Mouse (Mus musculus): ENCODE results near the gene Tchp.

The Tchp gene

GRCm38 (mm10) chr5:114696939-114697338 lies 10.6 kb upstream of the Tchp start:
- DNase-seq (ENCODE audit: low spot score in 2 of 2), result no peak

DNA sequence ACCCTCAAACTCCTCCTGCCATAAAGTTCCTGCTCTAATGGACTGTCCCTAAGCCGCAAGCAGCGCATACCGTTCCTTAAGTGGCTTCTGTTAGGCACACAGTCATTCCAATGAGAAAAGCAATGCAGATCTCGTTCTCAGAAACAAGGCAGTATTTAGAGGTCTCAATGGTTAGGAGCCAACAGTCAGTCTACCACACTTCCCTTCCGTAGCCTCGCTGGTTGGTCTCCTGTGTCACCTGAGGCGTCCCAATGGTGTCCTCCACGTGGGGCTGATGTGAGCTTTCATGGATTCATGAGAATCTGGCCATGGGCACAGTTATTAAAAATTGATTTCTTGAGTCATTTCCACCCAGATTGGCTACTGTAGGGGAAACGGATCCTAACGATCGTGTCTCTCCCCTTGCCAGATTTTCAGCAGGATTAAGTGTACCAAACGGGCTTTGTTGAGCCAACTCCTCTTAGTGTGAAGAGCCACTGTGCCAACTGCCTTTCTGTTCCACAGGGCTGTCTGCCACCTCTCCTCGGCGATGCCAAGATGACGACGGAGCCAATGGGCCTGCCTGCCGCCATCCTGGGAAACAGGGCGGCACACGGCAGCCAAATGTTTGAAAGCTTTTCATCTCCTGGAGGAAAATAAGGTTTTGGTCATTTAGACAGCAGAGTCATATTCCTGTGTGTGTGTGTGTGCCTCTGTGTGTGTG lies 9.4 kb upstream of the Tchp start:
- no peak for DNase-seq (ENCODE audit: low spot score in 2 of 2)

DNA sequence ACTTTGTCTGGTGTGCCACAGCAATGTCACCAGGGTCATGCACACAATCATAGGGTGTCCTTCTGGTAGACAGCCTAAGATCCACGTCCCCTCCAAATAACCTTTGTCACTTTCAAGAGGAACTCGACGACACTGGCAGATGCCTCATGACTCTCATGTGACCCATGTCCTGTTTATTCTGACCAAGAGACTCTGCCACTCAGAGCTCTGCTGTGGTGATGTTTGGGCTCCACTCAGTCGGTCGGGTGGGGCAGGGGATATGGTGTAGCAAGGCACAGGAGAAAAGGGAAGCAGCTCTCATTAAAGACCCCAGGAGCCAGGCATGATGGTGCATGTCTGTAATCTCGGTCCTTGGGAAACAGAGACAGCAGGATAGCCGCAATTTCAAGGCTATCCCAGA lies 8.5 kb upstream of the Tchp start:
- no peak for DNase-seq (ENCODE audit: low spot score in 2 of 2)

GRCm38 (mm10) chr5:114702403-114703392 lies 4.9 kb upstream of the Tchp start:
- DNase-seq (ENCODE audit: low spot score in 2 of 2), result peak in 1 of 2 experiments; percentile 56

- no peak for DNase-seq (ENCODE audit: low spot score in 2 of 2)
Measured at GRCm38 (mm10) chr5:114708491-114708890, 931 bp downstream of the Tchp start.

DNA sequence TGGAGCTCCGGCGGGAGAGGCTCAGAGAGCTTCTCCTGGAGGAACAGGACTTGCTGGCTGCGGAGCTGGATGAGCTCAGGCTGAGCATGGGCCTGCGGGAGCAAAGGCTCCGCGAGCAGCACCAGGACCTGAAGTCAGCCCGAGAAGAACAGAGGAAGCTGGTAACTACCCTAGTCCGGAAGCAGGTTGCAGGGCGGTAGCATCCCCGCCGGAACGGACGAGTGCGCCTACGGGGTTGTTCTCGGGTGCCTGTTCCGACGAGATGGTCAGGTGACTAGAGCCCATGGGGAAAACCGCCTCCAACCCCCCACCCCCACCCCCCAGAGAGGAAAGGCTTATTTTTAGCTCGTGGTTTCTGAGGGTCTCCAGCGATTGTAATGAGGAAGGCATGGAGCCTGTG lies 1.8 kb downstream of the Tchp start:
- no peak for DNase-seq (ENCODE audit: low spot score in 2 of 2)

- no peak for DNase-seq (ENCODE audit: low spot score in 2 of 2)
Measured at GRCm38 (mm10) chr5:114714551-114714950, 7.0 kb downstream of the Tchp start.

GRCm38 (mm10) chr5:114717292-114717691 lies 9.7 kb downstream of the Tchp start:
- no peak for DNase-seq (ENCODE audit: low spot score in 2 of 2)

GRCm38 (mm10) chr5:114717937-114718336 lies 10.4 kb downstream of the Tchp start:
- no peak for DNase-seq (ENCODE audit: low spot score in 2 of 2)

DNA sequence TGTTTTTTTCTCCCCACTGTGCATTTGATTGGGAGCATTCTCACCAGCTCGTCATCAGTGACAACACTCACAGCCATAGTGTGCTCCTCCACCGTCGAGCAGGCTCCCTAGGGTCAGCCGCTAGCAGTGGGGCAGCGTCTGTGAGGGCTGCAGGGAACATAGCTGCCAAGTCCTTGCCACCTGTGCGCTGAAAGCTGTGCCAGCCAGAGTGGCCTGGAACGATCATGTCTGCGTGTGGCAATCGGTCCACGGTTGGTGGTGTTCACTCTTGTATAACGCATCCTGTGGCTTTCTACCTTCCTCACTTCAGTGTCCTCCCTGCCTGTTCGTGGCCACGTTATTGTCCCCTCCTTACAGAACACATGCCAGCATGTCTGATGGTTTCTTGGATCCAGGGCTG lies 10.9 kb downstream of the Tchp start:
- no peak for DNase-seq (ENCODE audit: low spot score in 2 of 2)

GRCm38 (mm10) chr5:114719003-114719927 lies 11.7 kb downstream of the Tchp start:
- no peak for DNase-seq (ENCODE audit: low spot score in 2 of 2)

DNA sequence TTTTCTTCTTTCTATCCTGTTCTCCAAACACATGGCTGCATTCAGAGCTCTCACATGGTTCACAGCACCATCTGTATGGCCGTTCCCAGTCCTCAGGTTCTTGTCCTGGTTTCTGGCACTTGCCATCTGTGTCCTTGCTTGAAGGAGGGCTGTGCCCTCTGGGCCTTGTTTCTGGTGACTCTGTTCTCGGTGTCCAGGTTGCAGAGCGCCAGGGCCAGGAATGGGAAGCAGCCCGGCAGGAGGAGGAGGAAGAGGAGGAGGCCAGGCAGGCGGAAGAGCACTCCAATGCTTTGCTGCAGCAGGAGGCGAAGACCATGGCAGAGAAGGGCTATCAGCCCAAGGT lies 12.3 kb downstream of the Tchp start:
- DNase-seq (ENCODE audit: low spot score in 2 of 2), result no peak

DNA sequence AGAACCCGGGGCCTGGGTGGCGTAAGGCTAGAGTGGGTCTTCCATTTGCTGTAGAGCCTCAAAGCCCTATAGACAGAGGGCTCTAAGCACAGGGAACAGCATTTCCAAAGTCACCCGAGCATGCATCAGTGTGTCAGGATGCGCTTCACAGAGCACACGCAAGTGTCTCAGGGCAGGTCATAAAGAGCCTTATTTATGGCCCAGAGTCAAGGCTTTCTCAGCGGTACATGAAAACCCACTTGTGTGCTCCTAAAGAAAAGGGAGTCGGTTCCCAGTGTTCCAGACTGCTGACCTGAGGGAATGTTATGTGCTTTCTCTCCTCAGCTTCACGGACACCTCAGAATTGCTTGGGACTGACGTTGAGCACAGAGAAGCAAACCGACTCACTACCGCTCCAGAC lies 13.2 kb downstream of the Tchp start:
- DNase-seq (ENCODE audit: low spot score in 2 of 2), result no peak

- DNase-seq (ENCODE audit: low spot score in 2 of 2), result no peak
Measured at GRCm38 (mm10) chr5:114721969-114722368, 14.4 kb downstream of the Tchp start.

DNA sequence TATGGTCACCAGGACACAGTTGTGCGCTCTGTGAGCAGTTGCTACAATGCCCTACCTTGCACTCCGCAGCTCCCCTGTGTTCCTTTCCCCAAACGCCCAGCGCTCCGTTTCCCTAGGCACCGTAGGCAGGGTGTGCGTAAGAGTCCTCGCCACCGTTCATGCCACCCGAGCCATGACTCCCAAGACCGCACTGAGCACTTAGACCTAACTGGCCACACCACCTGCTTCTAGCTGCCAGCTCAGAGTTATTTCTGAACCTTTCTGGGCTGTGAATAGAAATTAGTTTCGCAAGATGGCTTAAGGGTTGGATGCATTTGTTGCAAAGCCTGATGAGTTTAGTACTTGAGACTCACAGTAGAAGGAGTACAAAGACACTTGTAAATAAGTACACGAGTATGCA lies 15.3 kb downstream of the Tchp start:
- DNase-seq (ENCODE audit: low spot score in 2 of 2), result no peak

DNA sequence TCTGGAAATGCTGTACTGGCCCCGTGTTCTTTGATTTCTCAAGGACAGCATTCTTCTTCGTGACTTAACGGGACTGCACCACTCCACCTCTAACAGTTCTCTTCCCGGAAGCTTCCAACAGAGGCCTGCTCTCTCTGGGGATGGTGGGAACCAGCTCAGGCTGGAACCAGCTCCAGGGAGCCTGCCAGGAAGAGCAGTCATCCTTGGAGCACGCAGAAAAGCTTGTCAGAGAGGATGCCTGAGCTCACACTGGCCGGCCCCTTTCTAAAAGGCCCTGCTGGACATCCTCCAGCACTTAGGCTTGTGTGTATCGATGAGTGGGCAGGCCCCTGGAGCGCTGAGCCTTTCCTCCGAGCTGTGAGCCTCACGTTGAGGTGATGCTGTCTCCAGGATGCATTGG lies 20.6 kb downstream of the Tchp start:
- no peak for DNase-seq (ENCODE audit: low spot score in 2 of 2)

- no peak for DNase-seq (ENCODE audit: low spot score in 2 of 2)
Measured at GRCm38 (mm10) chr5:114730129-114730528, 22.6 kb downstream of the Tchp start.

GRCm38 (mm10) chr5:114731498-114731897 lies 23.9 kb downstream of the Tchp start:
- DNase-seq (ENCODE audit: low spot score in 2 of 2), result no peak

GRCm38 (mm10) chr5:114731969-114732368 lies 24.4 kb downstream of the Tchp start:
- DNase-seq (ENCODE audit: low spot score in 2 of 2), result no peak

GRCm38 (mm10) chr5:114733606-114734005 lies 26.0 kb downstream of the Tchp start:
- no peak for DNase-seq (ENCODE audit: low spot score in 2 of 2)

GRCm38 (mm10) chr5:114737090-114737887 lies 29.7 kb downstream of the Tchp start:
- DNase-seq (ENCODE audit: low spot score in 2 of 2), result no peak
